Mouse (Mus musculus): ENCODE measurements at regions not wholly inside any gene's neighbourhood (a gene's known extent, or its start where the extent isn't known, plus 50 kb on each side); places are given as distances from the start of the nearest gene placed in this dataset.

DNA sequence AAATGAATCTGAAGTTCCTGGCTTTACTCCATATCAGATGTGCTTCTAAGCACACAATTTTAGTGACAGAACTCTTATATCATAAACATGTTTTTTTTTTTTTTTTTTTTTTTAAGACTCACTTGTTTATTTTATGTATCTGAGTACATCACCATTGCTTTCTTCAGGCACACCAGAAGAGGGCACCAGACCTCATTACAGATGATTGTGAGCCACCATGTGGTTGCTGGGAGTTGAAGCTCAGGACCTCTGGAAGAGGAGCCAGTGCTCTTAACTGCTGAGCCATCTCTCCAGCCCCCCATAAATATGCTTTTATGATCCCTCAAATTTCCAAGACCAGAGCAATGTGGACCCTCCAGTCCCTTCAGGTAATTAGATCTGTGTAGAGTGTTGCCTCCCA lies 280.1 kb upstream of the Adgrl2 start:
- DNase-seq, result no peak

DNA sequence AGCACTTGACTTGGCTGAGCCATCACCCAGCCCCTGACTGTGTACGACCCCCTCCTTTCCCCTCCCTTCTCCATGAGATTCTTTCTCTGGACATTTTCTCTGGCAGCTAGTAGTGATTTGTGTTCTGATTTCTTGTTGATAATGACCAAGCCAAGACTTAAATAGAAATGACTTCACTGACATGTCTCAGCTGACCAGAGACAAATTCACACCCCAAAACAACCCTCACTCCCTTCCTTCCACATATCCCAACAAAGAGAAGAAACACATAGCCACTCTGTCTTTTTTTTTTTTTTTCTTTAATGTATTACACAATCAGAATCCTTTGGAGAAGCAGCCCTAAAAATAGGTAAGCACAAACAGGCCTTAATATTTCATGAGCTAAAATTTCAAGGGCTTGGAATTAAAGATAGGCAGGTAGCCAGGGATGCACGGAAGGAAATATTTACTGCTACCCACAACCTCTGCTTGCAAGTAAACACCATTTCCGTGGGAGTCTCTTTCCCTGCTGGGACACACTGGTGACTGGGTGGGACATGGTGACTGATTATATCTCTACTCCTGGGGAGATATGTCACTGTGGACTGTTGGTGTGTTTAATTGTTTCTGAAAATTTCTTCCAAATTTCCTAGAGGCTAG lies 272.1 kb upstream of the Adgrl2 start:
- DNase-seq, result no peak

DNA sequence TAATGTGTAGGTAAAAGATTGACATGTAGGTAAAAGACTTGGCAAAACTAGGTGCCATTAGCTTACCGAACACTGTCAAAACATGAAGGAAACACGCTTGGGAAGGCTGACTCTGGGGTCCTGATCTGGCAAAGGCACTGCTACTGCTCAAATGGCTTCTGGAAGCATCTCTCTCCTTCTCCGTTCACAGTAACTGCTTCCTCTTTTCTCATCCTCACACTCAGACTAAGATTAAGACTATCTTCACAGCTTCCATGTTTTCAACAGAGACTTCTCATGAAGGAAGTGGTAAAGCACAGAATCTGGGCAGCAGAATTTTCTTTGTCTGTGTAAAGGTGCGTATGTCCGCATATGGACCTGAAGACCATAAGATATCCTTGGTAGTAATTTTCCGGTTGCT lies 271.4 kb upstream of the Adgrl2 start:
- no peak for DNase-seq

DNA sequence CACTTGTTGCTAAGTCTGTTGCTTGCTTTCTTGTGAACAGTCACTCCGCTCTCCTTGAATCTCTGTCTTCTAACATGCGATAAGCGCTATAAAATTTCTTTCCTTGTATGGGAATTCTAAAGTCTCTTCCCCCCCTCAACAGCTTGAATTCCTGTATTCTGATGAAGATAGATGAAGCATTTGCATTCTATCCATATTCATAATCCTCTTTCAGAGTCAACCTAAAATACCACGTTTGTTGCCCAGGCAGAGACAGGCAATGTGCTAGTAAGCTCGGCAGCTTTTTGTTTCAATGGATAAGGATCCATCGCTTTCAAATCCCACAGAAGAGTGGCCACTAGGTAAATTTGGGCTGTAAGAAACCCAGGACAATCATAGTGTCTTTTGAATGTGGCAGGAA lies 268.5 kb upstream of the Adgrl2 start:
- DNase-seq, result no peak

DNA sequence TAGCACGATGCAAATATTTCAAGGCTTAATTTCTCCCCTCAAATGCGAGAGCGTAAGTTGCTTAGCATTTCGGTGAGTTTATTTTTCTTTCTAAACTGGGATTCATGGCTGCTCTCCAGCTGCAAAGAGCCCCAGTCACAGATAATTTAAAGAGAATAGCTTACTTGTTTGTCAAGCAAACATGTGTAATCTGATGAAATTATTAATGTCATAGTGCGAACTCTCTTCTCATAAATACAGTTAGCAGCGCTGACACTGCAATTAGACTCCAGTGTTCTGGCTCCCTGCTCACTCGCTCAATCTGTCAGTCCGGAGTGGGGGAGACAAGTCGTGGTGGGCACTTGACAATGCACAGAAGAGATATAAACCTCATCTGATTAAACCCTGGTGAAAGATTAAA lies 266.5 kb upstream of the Adgrl2 start:
- DNase-seq, result no peak

DNA sequence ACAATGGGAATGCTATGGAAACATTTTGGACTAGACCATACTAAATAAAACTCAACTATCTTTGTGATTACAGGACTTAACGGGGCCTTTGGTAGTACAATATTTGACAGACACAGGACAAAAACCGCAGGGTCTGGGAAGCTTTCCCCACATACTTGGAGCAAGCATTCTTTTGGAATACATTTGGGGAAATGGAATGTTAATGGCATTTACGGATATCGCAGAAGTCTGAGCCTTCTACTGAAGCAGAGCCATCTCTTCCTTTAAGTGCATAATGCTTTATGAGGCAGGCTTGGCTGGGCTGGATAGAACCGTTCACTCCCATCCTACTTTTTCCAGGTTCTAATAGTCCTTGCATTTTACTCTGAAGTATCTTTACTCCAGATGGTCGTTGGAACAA lies 262.7 kb upstream of the Adgrl2 start:
- no peak for DNase-seq

DNA sequence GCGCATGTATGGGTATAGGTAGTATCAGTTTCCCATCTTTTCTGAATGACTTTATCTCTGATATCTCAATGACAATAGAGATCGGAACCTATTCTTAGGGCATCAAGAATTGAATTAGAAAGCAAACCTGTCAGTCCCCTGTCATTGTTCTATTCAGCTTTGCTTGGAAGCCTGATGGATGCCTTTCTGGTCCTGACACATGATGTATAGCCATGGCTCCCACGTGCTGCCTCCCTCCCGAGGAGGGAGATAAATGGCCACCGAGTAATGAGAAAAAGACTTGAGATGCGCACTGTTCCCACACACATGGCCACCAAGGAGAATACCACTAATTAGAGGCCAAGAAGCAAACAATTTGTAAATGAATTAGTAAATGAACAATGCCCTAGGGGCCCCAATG lies 261.8 kb upstream of the Adgrl2 start:
- DNase-seq, result no peak

DNA sequence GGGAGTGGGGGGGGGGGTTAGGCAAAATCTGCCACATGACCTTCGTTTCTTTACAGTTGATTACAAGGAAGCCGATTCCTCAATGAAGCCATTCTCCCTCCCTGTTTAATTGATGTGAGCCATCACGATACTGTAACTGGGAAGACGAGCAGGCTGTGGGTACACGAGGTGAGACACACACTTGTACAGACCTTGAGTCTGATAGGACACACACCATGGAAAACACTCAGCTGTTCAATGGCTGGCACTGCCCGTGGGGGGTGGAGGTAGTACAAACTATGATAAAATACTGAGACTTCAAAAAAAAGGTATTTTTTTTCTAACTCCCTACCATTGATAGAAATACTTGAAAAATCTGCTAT lies 257.3 kb upstream of the Adgrl2 start:
- DNase-seq, result no peak

DNA sequence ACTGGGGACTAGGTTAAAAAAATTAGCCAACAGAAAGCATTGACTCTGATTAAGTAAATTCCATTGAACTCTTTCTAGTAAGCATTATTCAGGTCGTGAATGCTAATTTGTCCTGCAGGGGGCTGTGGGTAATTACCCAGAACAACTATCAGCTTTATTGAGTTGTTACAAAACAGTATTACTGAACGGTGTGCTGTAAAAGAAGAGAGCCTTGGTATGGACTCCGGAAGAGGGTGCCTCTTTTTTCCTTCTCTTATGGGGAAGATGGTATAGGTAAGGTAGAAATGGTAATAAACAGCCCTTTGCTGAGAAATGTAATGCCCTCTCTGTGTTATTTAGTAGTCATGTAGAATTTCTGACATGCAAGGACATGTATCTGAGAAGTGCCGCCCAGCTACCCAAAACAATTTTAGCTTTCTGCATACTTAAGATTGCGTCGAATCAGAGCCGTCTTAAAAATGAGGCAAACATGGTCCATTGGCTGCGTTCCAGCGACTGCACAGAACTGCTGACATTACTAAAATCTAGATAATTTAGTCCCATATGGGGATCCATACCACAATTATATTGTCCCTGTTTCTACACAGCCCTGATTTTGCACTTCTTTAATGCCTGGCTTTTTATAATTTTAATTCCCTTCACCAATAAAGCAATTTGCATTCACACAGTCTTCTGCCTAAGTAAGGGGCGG lies 256.7 kb upstream of the Adgrl2 start:
- DNase-seq, result no peak

DNA sequence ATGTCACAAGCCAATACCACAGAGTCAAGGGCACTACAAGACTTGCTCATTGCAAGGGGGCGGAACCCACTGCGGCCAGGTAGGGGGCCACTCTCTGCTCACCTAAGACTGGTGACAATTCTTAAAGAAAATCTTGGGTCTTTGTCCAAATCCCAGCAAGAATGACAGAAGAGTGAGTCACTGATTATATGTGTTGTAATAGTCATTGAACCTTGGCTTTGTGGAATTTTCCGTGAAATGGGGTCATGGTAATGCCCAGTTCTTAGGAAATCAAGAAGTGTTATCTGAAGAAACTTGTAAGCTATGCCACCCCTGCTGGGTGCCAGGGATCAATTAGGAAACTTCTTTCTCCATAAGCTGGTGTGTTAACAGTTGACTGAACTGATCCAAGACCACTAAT lies 249.3 kb upstream of the Adgrl2 start:
- no peak for DNase-seq

DNA sequence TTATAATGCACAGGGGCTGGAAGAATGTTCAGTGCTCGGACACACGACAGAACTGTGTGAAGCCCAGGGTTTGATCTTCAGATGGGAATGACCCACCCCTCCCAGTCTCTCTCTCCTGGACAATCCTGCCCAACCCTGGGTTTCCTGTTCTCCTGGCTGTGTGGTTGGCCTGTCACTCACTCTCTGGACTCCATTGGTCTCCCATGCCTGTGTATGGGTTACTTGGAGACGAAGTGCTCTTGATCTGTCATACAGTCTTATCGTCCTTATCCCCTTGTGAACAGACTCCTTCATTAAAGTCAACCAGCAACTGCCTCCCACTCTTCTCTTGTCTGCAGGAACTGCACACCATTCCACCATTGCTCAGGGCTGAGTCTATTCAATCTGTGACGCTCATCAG lies 247.7 kb upstream of the Adgrl2 start:
- no peak for DNase-seq

DNA sequence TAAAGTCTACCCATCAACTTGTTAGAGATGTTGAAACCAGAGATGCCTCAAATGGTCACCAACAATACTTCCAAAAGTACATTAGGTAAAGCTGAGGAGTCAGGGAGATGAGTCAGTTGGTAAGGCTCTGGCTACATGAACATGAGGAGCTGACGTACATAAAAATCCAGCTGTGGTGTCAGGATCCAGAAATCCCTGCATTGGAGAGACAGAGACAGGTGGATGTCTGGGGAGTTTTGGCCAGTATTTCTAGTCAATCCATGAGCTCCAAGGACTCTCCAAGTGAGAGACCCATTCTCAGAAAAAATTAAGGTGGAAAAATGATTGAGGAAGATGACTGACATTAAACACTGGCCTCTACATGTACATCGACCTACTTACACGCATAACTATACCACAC lies 244.8 kb upstream of the Adgrl2 start:
- no peak for DNase-seq

DNA sequence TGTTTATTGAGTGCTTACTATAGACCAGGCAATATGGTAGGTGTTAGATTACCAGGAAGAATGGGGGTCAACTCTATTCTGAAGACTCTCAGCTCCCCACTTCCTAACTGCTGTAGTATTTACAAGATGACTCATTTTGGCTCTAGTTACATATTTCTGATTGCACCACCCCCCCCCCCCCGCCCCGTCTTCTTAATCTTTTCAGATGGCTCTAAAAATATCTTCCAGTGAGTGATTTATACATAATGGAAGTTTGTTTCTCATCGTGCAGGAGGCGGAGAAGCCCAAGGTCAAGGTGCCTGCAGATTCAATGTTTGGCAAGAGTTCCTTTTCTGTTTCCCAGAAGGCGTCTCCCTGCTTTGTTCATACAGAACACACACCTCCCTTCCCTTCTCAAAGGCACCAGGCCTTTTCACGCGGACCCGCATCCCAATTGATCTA lies 243.4 kb upstream of the Adgrl2 start:
- no peak for DNase-seq

DNA sequence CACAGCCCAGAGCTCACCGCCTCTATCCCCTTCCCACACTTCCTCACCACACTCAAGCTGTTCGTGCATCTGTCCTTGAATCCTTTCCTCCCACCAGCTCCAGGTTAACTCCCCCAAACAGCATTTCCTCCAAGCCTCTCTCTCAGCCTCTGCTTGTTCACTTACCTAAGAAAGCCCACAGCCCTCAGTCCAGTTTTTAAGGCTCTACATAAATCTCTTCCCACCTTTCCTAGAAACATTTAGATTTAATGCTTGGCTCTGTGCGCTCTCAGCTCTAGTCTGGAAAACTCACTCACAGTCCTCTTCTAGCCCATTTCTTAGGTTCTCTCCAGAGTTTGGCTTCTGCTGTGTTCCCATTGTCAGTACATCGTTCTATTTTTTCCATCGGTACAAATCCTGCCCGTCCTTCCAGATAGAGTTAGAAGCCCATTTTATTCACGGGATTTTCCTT lies 242.9 kb upstream of the Adgrl2 start:
- DNase-seq, result no peak

DNA sequence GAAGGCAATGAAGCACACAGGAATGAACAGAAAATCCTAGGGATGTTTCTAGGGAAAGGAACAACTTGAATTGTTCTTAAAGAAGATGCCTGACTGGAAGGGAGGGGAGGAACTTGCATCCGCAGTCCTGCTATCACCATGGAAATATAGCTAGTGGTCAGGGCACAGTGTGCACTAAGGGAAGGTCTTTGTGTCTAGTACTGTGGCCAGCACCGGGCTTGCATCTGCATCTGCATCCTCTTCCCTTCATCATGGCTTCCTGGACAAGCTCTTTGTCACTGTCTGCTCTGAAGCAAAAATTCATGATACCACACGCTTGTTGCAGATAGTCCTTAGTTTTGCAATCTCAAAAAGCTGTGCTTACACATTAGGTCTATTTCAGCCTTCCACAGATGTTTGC lies 241.0 kb upstream of the Adgrl2 start:
- no peak for DNase-seq

DNA sequence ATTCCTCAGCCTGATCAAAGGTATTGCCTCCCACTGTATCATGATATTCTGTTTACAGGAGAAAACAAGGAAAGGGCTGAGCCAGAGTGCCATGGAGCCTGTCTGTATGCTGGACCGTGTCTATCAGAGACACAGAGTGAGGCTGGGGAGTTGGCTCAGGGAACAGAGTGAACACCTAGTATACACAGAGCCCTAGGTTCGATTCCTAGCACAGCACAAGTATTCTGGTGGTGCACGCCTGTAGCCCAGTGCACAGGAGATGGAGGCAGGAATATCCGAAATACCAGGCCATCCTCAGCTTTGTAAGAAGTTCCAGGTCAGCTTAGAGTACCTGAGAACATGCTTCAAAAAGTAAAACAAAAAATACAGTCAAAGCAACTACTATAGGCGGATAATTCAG lies 237.2 kb upstream of the Adgrl2 start:
- no peak for DNase-seq

DNA sequence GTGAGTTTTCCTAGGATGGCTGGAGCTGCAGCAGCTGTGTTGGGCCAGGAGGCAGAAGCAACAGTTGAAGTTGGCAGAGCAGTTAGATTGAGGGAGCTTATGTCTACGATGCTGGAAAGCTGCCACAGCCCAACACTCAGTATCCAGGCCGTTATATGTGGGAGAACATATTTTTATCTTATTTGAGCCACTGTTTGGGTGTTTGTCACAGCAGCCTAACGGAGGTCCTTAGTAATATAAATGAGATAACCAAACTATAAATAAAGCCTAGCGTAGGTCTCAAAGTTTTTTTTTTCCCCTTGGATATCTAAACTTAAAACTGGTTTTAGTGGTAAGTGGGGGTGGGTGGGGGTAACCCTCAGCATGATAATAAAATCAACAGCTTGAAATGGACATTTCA lies 236.4 kb upstream of the Adgrl2 start:
- no peak for DNase-seq

DNA sequence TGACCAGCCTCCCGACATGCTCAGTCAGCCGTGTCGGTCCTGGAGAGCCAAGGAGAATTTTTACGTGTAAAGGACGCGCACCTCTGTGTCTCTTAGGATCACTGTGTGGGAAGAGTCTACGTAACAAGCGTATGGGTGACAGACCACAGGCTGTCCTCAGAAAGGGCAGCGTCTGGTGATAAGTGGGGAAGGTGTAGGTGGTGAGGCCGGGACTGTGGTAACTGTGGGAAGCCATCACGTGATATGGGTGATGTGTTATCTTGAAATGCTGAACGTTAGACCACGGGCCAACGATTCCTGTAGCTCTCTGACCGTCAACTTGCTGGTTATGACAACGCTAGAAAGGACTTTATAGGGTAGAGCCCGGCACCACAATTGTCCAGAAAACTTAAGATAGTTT lies 235.3 kb upstream of the Adgrl2 start:
- DNase-seq, result no peak

DNA sequence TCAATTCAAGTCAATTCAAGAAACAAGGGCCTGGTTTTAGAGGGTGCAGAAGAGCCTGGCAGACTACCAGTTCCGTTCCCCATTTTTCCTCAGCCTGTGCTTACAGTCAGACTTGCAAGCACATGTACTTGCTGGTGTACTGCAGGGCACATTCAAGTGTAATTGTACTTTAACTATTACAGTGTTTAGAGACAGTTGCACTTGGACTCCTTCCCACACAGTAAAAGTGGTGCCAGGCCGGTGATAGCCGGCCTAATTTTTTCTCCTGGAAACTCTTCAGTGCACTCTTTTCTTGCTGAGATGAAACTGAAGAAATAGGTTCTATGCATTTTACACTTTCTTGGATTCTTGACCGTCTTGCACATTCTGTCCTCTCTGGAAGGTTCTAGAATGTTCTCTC lies 233.9 kb upstream of the Adgrl2 start:
- DNase-seq, result no peak

DNA sequence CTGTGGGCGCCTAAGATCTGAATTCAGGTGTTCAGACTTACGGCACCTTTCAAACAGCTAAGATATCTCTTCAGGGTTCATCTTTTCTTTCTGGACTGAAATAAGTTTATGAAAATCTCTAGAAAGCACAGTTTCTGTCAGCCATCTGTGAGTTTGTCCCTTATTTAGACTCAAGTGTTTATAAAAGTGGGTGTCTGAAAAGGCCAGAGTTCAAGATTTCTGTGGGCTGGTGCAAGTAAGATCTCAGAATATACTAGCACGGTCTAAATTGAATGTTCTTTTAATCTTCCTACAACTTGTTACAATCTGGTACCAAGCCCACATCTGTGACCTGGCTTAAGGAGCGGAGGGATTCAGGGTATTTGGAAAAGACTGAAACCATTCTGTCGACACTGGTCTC lies 233.4 kb upstream of the Adgrl2 start:
- no peak for DNase-seq

DNA sequence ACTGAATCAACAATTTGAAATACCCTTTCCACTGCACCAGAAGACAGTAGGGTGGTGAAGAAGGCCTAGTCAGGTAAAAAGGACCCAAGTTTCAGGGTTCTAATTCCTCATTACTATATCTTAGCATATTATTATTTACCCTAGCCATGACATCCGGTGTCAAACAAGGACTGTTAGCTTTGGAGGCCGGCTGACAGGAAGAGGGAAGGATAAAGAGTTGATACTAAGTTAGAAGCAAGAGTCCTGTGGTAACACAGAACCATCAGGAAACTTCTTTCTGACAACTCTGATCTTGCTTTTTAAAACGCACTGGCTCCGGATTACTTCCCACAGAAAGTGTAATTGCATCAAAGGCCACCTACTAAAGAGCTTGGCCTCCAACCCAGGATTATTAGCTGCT lies 230.6 kb upstream of the Adgrl2 start:
- no peak for DNase-seq

DNA sequence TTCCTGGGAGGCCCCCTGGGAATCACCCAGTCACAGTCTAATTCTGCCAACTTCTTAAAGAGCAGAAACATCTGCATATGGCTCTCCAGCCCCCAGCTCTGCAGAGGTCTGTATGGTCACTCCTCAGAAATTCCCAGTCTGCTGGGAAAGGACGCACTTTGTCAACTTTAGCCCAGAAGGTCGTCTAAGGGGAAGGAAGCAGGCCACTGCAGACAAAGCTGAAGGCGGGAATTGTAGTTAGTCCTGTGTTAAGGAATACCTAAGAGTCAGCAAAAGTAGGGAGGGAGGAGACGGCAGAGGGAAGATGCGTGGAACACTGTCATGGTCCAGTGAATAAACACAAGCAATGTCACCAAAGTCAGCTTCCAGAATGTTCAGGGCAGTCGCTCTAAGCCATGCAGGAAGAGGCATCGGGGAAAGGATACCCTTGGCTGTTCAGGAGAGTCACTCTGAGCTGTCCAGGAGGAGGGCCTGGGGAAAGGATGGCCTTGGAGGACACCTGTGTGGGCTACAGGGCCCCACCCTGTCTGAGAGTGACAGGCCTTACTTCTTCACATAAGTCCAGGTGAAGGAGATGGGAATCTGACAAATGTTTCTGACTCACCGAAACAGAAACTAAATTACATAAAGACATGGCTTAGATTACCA lies 230.1 kb upstream of the Adgrl2 start:
- no peak for DNase-seq

DNA sequence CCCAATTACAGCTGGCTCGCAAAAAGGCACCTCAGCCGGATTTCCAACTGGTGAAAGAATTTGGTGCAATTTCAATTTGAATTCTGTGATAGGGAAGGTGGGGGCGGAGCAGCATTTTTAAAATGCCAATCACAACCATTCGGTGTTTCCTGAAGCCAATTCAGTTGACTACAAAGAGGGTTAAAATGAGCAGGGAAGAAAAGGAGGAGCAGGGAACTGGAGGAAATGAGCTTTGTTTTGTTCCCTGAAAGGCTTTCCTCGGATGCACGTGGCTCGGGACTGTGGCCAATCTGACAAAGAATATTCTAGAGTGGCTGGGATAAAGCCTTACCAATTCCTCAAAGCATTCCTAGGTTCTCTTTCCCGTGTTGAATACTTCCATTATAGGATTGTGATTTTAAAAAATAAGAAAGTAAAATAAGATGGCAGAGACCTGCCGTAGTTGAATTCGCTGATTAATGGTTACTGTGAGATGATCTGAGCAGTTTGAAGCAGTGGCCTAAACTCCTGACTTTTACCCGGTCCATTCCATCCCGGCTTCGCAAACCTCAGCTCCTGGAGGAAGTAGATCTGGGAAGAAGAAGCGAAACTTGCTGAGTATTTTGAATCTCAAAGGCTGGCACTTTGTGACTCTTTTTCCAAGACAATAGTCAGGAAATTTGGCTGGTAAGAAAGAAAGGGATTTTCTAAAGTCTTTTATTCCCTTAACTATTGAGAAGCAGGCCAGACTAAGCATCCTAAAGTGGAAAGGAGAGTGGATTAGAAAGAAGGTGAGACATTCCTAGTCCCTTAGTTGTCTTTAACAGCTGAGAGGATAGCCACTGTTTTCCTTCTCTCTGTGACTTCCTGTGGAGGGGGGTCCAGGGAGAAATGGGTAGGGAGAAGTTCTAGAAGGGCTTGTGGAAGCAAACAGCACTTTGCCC lies 229.3 kb upstream of the Adgrl2 start:
- no peak for DNase-seq

Data from cerebellum, adult 18-20 months (tissue).